9 mouse cellular contexts compared by ENCODE assay signal in genomic region chr17:73303217-73303616, GRCm38 (mm10).
A peak's percentile ranks its signal among the peaks of the same experiment; 100 is the strongest.
DNase-seq lines count a peak whose midpoint lies in the region; ATAC-seq and TF ChIP-seq lines count a peak whose summit lies in the region.
"Had no signal": no experiment of that assay in that cellular context is flagged by ENCODE, and none has a peak within 500 bp of the region (broad histone marks: within the 10 kb centered on the region; RNA-seq: fewer than 3 reads in every experiment).

No protein-coding gene starts in this region.

- 25% methylated on average over 5 of the region's 5 CpGs for WGBS in embryonic facial prominence, embryonic 11.5 days
- WGBS in hindbrain, embryonic 12.5 days, result 28% methylated on average over 5 of the region's 5 CpGs
- 30% methylated on average over 5 of the region's 5 CpGs for WGBS in midbrain, embryonic 11.5 days
- WGBS in spleen, adult 2 months, result 30% methylated on average over 5 of the region's 5 CpGs

- TF ChIP-seq CTCF in spleen, adult 2 months (IDR thresholded peaks at IDR 0.05; ENCODE audit: extremely low read depth, insufficient read depth, insufficient read length, insufficient replicate concordance), result peak; percentile 29; the same call in 1 of the 2 replicates

- no peak overlapping the region for H3K4me2 ChIP-seq in embryonic facial prominence, embryonic 11.5 days (ENCODE audit: low read depth, low read length)
- H3K4me2 ChIP-seq in hindbrain, embryonic 12.5 days (replicated peaks), result no peak overlapping the region
- no peak overlapping the region for H3K4me2 ChIP-seq in midbrain, embryonic 11.5 days
- H3K4me2 ChIP-seq: limb, embryonic 15.5 days had no signal

- H3K27ac ChIP-seq in embryonic facial prominence, embryonic 11.5 days (replicated peaks; ENCODE audit: low read depth, low read length), result no peak overlapping the region
- no peak overlapping the region for H3K27ac ChIP-seq in hindbrain, embryonic 12.5 days
- H3K27ac ChIP-seq in midbrain, embryonic 11.5 days (ENCODE audit: low read depth, low read length), result no peak overlapping the region
- no peak overlapping the region for H3K27ac ChIP-seq in spleen, adult 2 months (ENCODE audit: insufficient read depth, low read length)
- H3K27ac ChIP-seq: limb, embryonic 15.5 days had no signal

- H3K36me3 ChIP-seq in embryonic facial prominence, embryonic 11.5 days (replicated peaks; ENCODE audit: control insufficient read depth, insufficient read depth, low read depth, low read length), result no peaks in the 10 kb centered on the region
- no peaks in the 10 kb centered on the region for H3K36me3 ChIP-seq in hindbrain, embryonic 12.5 days
- H3K36me3 ChIP-seq in midbrain, embryonic 11.5 days (ENCODE audit: control insufficient read depth, insufficient read depth, low read length), result no peaks in the 10 kb centered on the region
- no peaks in the 10 kb centered on the region for H3K36me3 ChIP-seq in spleen, adult 2 months (ENCODE audit: control insufficient read depth, insufficient read depth, low read length)
- H3K36me3 ChIP-seq: limb, embryonic 15.5 days had no signal

- peak; percentile 44 for DNase-seq in cerebellum, adult 11 months
- peak; percentile 64 to 81 for DNase-seq in adrenal gland, postnatal 36 days
- peak; percentile 84 for DNase-seq in embryonic facial prominence, embryonic 11.5 days (ENCODE audit: low spot score)
- peak; percentile 39 to 75 for DNase-seq in layer of hippocampus, postnatal 36 days
- DNase-seq in midbrain, embryonic 11.5 days (ENCODE audit: low spot score, missing footprints), result peak; percentile 97
- peak; percentile 33 to 49 for DNase-seq in spleen, adult 2 months (ENCODE audit: low read depth in 1 of 2, low spot score in 2 of 2)

- peaks cover 2% of the 10 kb centered on the region; the same call in 1 of the 2 replicates for H3K27me3 ChIP-seq in embryonic facial prominence, embryonic 11.5 days (ENCODE audit: control insufficient read depth, insufficient read depth, low read length)
- 0 out of 2 replicates have a peak, but pooled peaks cover 4% of the 10 kb centered on the region for H3K27me3 ChIP-seq in hindbrain, embryonic 12.5 days
- H3K27me3 ChIP-seq in midbrain, embryonic 11.5 days (ENCODE audit: control insufficient read depth, insufficient read depth, low read length), result no peaks in the 10 kb centered on the region
- H3K27me3 ChIP-seq in spleen, adult 2 months (ENCODE audit: control insufficient read depth, insufficient read depth, low read length), result no peaks in the 10 kb centered on the region

- no peak for TF ChIP-seq POLR2A in spleen, adult 2 months (IDR thresholded peaks at IDR 0.05; ENCODE audit: low read depth, low read length)

- no peak overlapping the region for H3K9ac ChIP-seq in embryonic facial prominence, embryonic 11.5 days (replicated peaks; ENCODE audit: low read length)
- H3K9ac ChIP-seq in hindbrain, embryonic 12.5 days, result no peak overlapping the region
- H3K9ac ChIP-seq in midbrain, embryonic 11.5 days (ENCODE audit: low read length), result no peak overlapping the region
- H3K9ac ChIP-seq: limb, embryonic 15.5 days had no signal

- H3K4me1 ChIP-seq in embryonic facial prominence, embryonic 11.5 days (ENCODE audit: control insufficient read depth, insufficient read depth, low read length), result no peaks in the 10 kb centered on the region
- peaks cover 8% of the 10 kb centered on the region; the same call in 1 of the 2 replicates for H3K4me1 ChIP-seq in hindbrain, embryonic 12.5 days
- peaks cover 7% of the 10 kb centered on the region; the same call in 1 of the 2 replicates for H3K4me1 ChIP-seq in midbrain, embryonic 11.5 days (ENCODE audit: control insufficient read depth, insufficient read depth, low read length)
- no peaks in the 10 kb centered on the region for H3K4me1 ChIP-seq in spleen, adult 2 months (ENCODE audit: control insufficient read depth, insufficient read depth, insufficient read length)

- ATAC-seq in cerebellum, adult (ENCODE audit: insufficient number of reproducible peaks, low FRiP score, low TSS enrichment), result no peak
- peak; percentile 25; the same call in 1 of the 2 replicates for ATAC-seq in embryonic facial prominence, embryonic 11.5 days (replicated peaks; ENCODE audit: insufficient number of reproducible peaks, low FRiP score, low TSS enrichment, low read depth)
- peak; percentile 38; the same call in 1 of the 2 replicates for ATAC-seq in hindbrain, embryonic 12.5 days (ENCODE audit: low FRiP score)
- peak; percentile 35; the same call in 1 of the 2 replicates for ATAC-seq in midbrain, embryonic 11.5 days (ENCODE audit: low FRiP score)

- no peaks in the 10 kb centered on the region for H3K9me3 ChIP-seq in embryonic facial prominence, embryonic 11.5 days (replicated peaks; ENCODE audit: control insufficient read depth, low read length)
- no peaks in the 10 kb centered on the region for H3K9me3 ChIP-seq in hindbrain, embryonic 12.5 days (replicated peaks)
- no peaks in the 10 kb centered on the region for H3K9me3 ChIP-seq in midbrain, embryonic 11.5 days (ENCODE audit: control insufficient read depth, low read length)
- H3K9me3 ChIP-seq: limb, embryonic 15.5 days had no signal

- no peak overlapping the region for H3K4me3 ChIP-seq in embryonic facial prominence, embryonic 11.5 days (ENCODE audit: low read depth, low read length)
- H3K4me3 ChIP-seq in hindbrain, embryonic 12.5 days, result no peak overlapping the region
- no peak overlapping the region for H3K4me3 ChIP-seq in midbrain, embryonic 11.5 days (ENCODE audit: low read depth, low read length)
- H3K4me3 ChIP-seq in spleen, adult 2 months (ENCODE audit: extremely low read depth, insufficient read depth, insufficient read length), result no peak overlapping the region
- H3K4me3 ChIP-seq: limb, embryonic 15.5 days had no signal

Comparison
In these comparisons a context has a peak if more than half of its experiments do, and no peak if none do; other contexts are left out.
1. DNase-seq: peak in every context shown above with its lines; median percentile 97 in midbrain, embryonic 11.5 days; 84 in embryonic facial prominence, embryonic 11.5 days; 72 in adrenal gland, postnatal 36 days; 57 in layer of hippocampus, postnatal 36 days; 44 in cerebellum, adult 11 months; 41 in spleen, adult 2 months.